Mouse (Mus musculus) forebrain, embryonic 11.5 days (tissue): Measurements from ENCODE around the gene D8Ertd738e. TPM values are rescaled to one million over a fixed set of nuclear protein-coding genes. Genes with fewer than 3 reads are reported as not detected.

Experiments
- ATAC-seq: fragments of 200-750 bp; cut with Nextera tagmentation; replicated peaks from 2 replicates; pipeline ENCODE4 v1.8.0; 2017; ENCODE audit warnings: moderate TSS enrichment; ENCODE audit not compliant: low FRiP score
- DNase-seq: peaks from one replicate; pipeline ENCODE4 v3.0.0-alpha.2; 2017; ENCODE audit warnings: low spot score
- H3K27ac ChIP-seq: fragments of 300-500 bp; sonication (generic); 2 replicates; pipeline ENCODE4 v1.5.1; 2014; ENCODE audit warnings: low read depth, low read length
- H3K27me3 ChIP-seq: fragments of 300-500 bp; sonication (generic); 2 replicates; pipeline ENCODE4 v1.6.1; 2014; ENCODE audit warnings: mild to moderate bottlenecking, low read length, mixed read lengths; ENCODE audit not compliant: control insufficient read depth, insufficient read depth
- H3K36me3 ChIP-seq: fragments of 300-500 bp; sonication (generic); 2 replicates; pipeline ENCODE4 v1.6.1; 2014; ENCODE audit warnings: mild to moderate bottlenecking, low read length, moderate library complexity, mixed read lengths; ENCODE audit not compliant: control insufficient read depth, insufficient read depth
- H3K4me1 ChIP-seq: fragments of 300-500 bp; sonication (generic); replicated peaks from 2 replicates; pipeline ENCODE4 v1.6.1; 2014; ENCODE audit warnings: low read length, mixed read lengths; ENCODE audit not compliant: control insufficient read depth, insufficient read depth
- H3K4me2 ChIP-seq: fragments of 300-500 bp; sonication (generic); 2 replicates; pipeline ENCODE4 v1.6.1; 2014; ENCODE audit warnings: low read depth, mild to moderate bottlenecking, low read length, moderate library complexity, mixed read lengths; ENCODE audit not compliant: severe bottlenecking
- H3K4me3 ChIP-seq: fragments of 300-500 bp; sonication (generic); 2 replicates; pipeline ENCODE4 v1.5.1; 2014; ENCODE audit warnings: low read depth, low read length
- H3K9ac ChIP-seq: fragments of 300-500 bp; sonication (generic); 2 replicates; pipeline ENCODE4 v1.6.1; 2014; ENCODE audit warnings: low read length
- H3K9me3 ChIP-seq: fragments of 300-500 bp; sonication (generic); 2 replicates; pipeline ENCODE4 v1.6.1; 2016; ENCODE audit warnings: low read length, mixed read lengths; ENCODE audit not compliant: control insufficient read depth
- WGBS: fragments of 180-500 bp; shearing (Covaris S2); extraction: QIAGEN DNeasy Blood & Tissue Kit; methylation state at CpG from one replicate; pipeline ENCODE4 v1.1.7; 2014; 5-methylcytosine and 5-hydroxymethylcytosine counted together
- polyA plus RNA-seq: library from polyadenylated mRNA; unstranded; fragments of >200 nt; fragmentation: Nextera tagmentation; extraction: Ambion mirVana; gene quantifications from 2 replicates; pipeline ENCODE4 v1.2.1, GENCODE M21; 2014

Gene D8Ertd738e
- polyA plus RNA-seq, 1 experiment from 2014 or later, result 277 TPM

- Histone ChIP-seq H3K36me3 (peaks cover 13% of the 10 kb centered on the region; the same call in 1 of the 2 replicates), H3K4me3 (no peak overlapping the region), H3K4me1 (no peaks in the 10 kb centered on the region), H3K4me2 (no peak overlapping the region), H3K9ac (no peak overlapping the region), H3K27ac (no peak overlapping the region), H3K9me3 (no peaks in the 10 kb centered on the region), H3K27me3 (no peaks in the 10 kb centered on the region)
- DNase-seq (no peak), ATAC-seq (no peak)
- WGBS, result 74% methylated on average over 21 of the region's 21 CpGs
Measured at GRCm38 (mm10) chr8:84223322-84224029, 26.0 kb downstream of the D8Ertd738e start.

GRCm38 (mm10) chr8:84222566-84223165, 26.9 kb downstream of the D8Ertd738e start:
- ATAC-seq (no peak), DNase-seq (no peak)
- H3K27me3 ChIP-seq, result no peaks in the 10 kb centered on the region
- no peak overlapping the region for H3K4me3 ChIP-seq
- H3K4me1 ChIP-seq, result no peaks in the 10 kb centered on the region
- WGBS, result 93% methylated on average over 9 of the region's 9 CpGs
- no peak overlapping the region for H3K9ac ChIP-seq
- H3K9me3 ChIP-seq, result no peaks in the 10 kb centered on the region
- no peak overlapping the region for H3K4me2 ChIP-seq
- H3K36me3 ChIP-seq, result peaks cover 12% of the 10 kb centered on the region; the same call in 1 of the 2 replicates
- H3K27ac ChIP-seq, result no peak overlapping the region

- no peak for DNase-seq
- no peaks in the 10 kb centered on the region for H3K9me3 ChIP-seq
- no peak overlapping the region for H3K9ac ChIP-seq
- 92% methylated on average over 7 of the region's 7 CpGs for WGBS
- H3K4me2 ChIP-seq, result no peak overlapping the region
- H3K27me3 ChIP-seq, result no peaks in the 10 kb centered on the region
- no peak overlapping the region for H3K4me3 ChIP-seq
- H3K27ac ChIP-seq, result no peak overlapping the region
- no peak for ATAC-seq
- peaks cover 16% of the 10 kb centered on the region for H3K36me3 ChIP-seq
- H3K4me1 ChIP-seq, result no peaks in the 10 kb centered on the region
Measured at GRCm38 (mm10) chr8:84220105-84220504, 29.4 kb downstream of the D8Ertd738e start.

GRCm38 (mm10) chr8:84218143-84218542, 31.4 kb downstream of the D8Ertd738e start:
- no peak for DNase-seq
- Histone ChIP-seq H3K27ac (no peak overlapping the region), H3K9ac (no peak overlapping the region), H3K27me3 (no peaks in the 10 kb centered on the region), H3K9me3 (no peaks in the 10 kb centered on the region), H3K36me3 (peaks cover 18% of the 10 kb centered on the region), H3K4me1 (no peaks in the 10 kb centered on the region), H3K4me3 (no peak overlapping the region), H3K4me2 (no peak overlapping the region)
- no peak for ATAC-seq
- 91% methylated on average over 5 of the region's 5 CpGs for WGBS

GRCm38 (mm10) chr8:84217206-84217605, 32.3 kb downstream of the D8Ertd738e start:
- no peak overlapping the region for H3K9ac ChIP-seq
- H3K4me2 ChIP-seq, result no peak overlapping the region
- DNase-seq (no peak), ATAC-seq (no peak)
- H3K4me1 ChIP-seq, result no peaks in the 10 kb centered on the region
- H3K4me3 ChIP-seq, result no peak overlapping the region
- H3K27me3 ChIP-seq, result no peaks in the 10 kb centered on the region
- H3K36me3 ChIP-seq, result peaks cover 18% of the 10 kb centered on the region
- H3K27ac ChIP-seq, result no peak overlapping the region
- WGBS, result 95% methylated on average over 11 of the region's 11 CpGs
- no peaks in the 10 kb centered on the region for H3K9me3 ChIP-seq

- Histone ChIP-seq H3K4me1 (0 out of 2 replicates have a peak, but pooled peaks cover 3% of the 10 kb centered on the region), H3K4me2 (no peak overlapping the region), H3K27ac (no peak overlapping the region), H3K36me3 (peaks cover 13% of the 10 kb centered on the region), H3K27me3 (no peaks in the 10 kb centered on the region), H3K9ac (no peak overlapping the region), H3K4me3 (no peak overlapping the region), H3K9me3 (no peaks in the 10 kb centered on the region)
- DNase-seq (no peak), ATAC-seq (no peak)
- WGBS, result 94% methylated on average over 4 of the region's 4 CpGs
Measured at GRCm38 (mm10) chr8:84213277-84213676, 36.2 kb downstream of the D8Ertd738e start.

- Histone ChIP-seq H3K36me3 (peaks cover 12% of the 10 kb centered on the region), H3K4me1 (0 out of 2 replicates have a peak, but pooled peaks cover 4% of the 10 kb centered on the region), H3K27me3 (no peaks in the 10 kb centered on the region), H3K4me3 (no peak overlapping the region), H3K9ac (no peak overlapping the region), H3K4me2 (no peak overlapping the region), H3K9me3 (no peaks in the 10 kb centered on the region), H3K27ac (no peak overlapping the region)
- DNase-seq (no peak), ATAC-seq (no peak)
- 92% methylated on average over 31 of the region's 31 CpGs for WGBS
Measured at GRCm38 (mm10) chr8:84211881-84212563, 37.5 kb downstream of the D8Ertd738e start.

GRCm38 (mm10) chr8:84211202-84211601, 38.3 kb downstream of the D8Ertd738e start:
- Histone ChIP-seq H3K9ac (no peak overlapping the region), H3K9me3 (no peaks in the 10 kb centered on the region), H3K27me3 (no peaks in the 10 kb centered on the region), H3K4me2 (no peak overlapping the region), H3K4me1 (0 out of 2 replicates have a peak, but pooled peaks cover 4% of the 10 kb centered on the region), H3K36me3 (peaks cover 8% of the 10 kb centered on the region), H3K4me3 (no peak overlapping the region), H3K27ac (no peak overlapping the region)
- ATAC-seq (no peak), DNase-seq (no peak)
- 90% methylated on average over 3 of the region's 3 CpGs for WGBS
